Mouse (Mus musculus): ENCODE data around the gene Grin2a.

DNA sequence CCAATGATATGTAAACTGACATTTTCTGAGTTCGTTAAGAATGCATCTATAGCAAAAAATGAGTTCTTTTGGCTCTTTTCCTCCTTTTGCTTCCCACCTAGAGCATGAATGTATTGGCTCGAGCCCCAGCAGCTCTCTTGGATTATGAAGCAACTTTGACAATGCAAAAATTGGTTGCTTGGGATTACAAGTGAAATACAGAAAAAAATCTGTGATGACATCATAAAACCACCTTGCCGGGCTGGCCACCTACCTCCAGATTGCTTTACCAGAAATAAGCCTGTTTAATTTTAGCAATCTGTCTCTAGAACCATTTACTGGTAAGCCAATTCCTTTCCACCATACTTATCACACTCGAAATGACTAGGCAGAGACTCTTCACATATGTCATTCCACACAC, 112.9 kb downstream of the Grin2a start:
- TF ChIP-seq CTCF (IDR thresholded peaks at IDR 0.05; ENCODE audit: insufficient read depth, low read depth, low read length) (no peak), POLR2A (IDR thresholded peaks at IDR 0.05; ENCODE audit: insufficient read depth, low read depth, low read length) (no peak)

All from olfactory bulb, adult 2 months (tissue).